21 mouse cellular contexts compared by ENCODE assay signal in the genomic region with DNA sequence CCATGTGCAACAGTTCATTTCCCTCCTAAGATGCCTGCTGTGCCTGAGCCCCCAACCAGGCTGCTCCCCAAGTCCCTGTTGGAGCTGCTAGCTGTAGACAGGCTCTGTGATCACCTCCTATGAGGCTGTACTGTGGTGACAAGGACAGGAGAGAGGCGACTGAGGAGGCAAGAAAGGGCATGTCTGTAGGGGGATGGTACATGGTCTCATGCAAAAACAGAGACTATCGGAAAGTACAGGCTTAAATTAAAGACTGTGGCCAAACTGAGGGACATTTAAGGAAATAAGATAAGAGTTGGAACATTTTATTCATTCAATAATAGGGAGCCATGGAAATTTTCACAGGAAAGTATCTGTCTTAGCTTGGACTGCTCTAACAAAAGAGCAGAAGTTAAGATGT. TPM values are rescaled to one million over a fixed set of nuclear protein-coding genes. Genes with fewer than 3 reads are reported as not detected.
DNase-seq lines count a peak whose midpoint lies in the region; ATAC-seq and TF ChIP-seq lines count a peak whose summit lies in the region.
"Had no signal": no experiment of that assay in that cellular context is flagged by ENCODE, and none has a peak within 500 bp of the region (broad histone marks: within the 10 kb centered on the region; RNA-seq: fewer than 3 reads in every experiment).

No protein-coding gene starts in this region.

- TF ChIP-seq EP300 in CH12.LX (IDR thresholded peaks at IDR 0.05; ENCODE audit: low read length), result peak; percentile 64

- no peaks in the 10 kb centered on the region for H3K79me2 ChIP-seq in CH12.LX (replicated peaks; ENCODE audit: control insufficient read depth, extremely low read depth, insufficient read depth, poor library complexity, severe bottlenecking)

- peak overlapping the region; percentile 90 for H3K4me2 ChIP-seq in CH12.LX (ENCODE audit: insufficient read depth, low read depth, poor library complexity, severe bottlenecking)
- H3K4me2 ChIP-seq in forebrain, embryonic 12.5 days, result no peak overlapping the region

- dilution Hi-C loops in CH12.LX (cut with MboI; ENCODE audit: extremely low pct_ligation_motif_present, extremely low pct_unique_long_range_greater_than_20kb, low sequenced_read_pairs), result no loop called here

- no peaks in the 10 kb centered on the region for H3K9me3 ChIP-seq in CH12.LX (replicated peaks; ENCODE audit: low read length)
- no peaks in the 10 kb centered on the region for H3K9me3 ChIP-seq in forebrain, embryonic 12.5 days
- H3K9me3 ChIP-seq: G1E had no signal

- no peak for ATAC-seq in forebrain, embryonic 12.5 days (ENCODE audit: low FRiP score)
- ATAC-seq: activated CD4-positive, CD25-positive, alpha-beta regulatory T cell, adult 4 months; CD4-positive, CD25-positive, alpha-beta regulatory T cell, adult 4 months; Patski had no signal

- TF ChIP-seq CTCF in CH12.LX (conservative IDR thresholded peaks at IDR 0.05 in 1 of 2, IDR thresholded peaks at IDR 0.05 in 1 of 2; ENCODE audit: low read depth in 2 of 2, low read length in 2 of 2), result no peak

- H3K36me3 ChIP-seq in CH12.LX (replicated peaks in 1 of 2; ENCODE audit: control insufficient read depth in 1 of 2, insufficient read depth in 1 of 2, low read length in 1 of 2), result no peaks in the 10 kb centered on the region
- H3K36me3 ChIP-seq in forebrain, embryonic 12.5 days (replicated peaks), result no peaks in the 10 kb centered on the region
- H3K36me3 ChIP-seq: G1E had no signal

- no peak for TF ChIP-seq RAD21 in CH12.LX (IDR thresholded peaks at IDR 0.05; ENCODE audit: low read depth, low read length)

- in situ Hi-C loops in CH12.LX (cut with MboI; ENCODE audit: low pct_ligation_motif_present, low pct_unique_long_range_greater_than_20kb, low sequenced_read_pairs), result no loop called here

- WGBS in forebrain, embryonic 12.5 days, result 74% methylated on average over 2 of the region's 2 CpGs

- H3K4me1 ChIP-seq in CH12.LX (ENCODE audit: control insufficient read depth in 1 of 2, insufficient read depth in 2 of 2), result peaks cover 36 to 42% of the 10 kb centered on the region in 2 experiments
- 0 out of 2 replicates have a peak, but pooled peaks cover 2% of the 10 kb centered on the region for H3K4me1 ChIP-seq in forebrain, embryonic 12.5 days

- no peak for TF ChIP-seq POLR2A in CH12.LX (IDR thresholded peaks at IDR 0.05; ENCODE audit: low read depth, low read length)

- H3K27ac ChIP-seq in CH12.LX (ENCODE audit: insufficient read depth, low read depth), result peak overlapping the region; percentile 80
- no peak overlapping the region for H3K27ac ChIP-seq in forebrain, embryonic 12.5 days

- peak; percentile 71 for DNase-seq in heart, adult 11 months
- DNase-seq in heart, adult 18-20 months, result no peak
- no peak for DNase-seq in CH12.LX (ENCODE audit: extremely low read depth)
- DNase-seq: adrenal gland, adult 2 months; adrenal gland, adult 8-10 months; adrenal gland, postnatal 10 days; adrenal gland, postnatal 14 days; adrenal gland, postnatal 25 days; adrenal gland, postnatal 36 days; B cell, adult 2 months; cerebellum, adult 11 months; cerebellum, adult 11-12 months; cerebellum, adult 18-20 months; cerebellum, adult 2 months had no signal

- peak overlapping the region; percentile 56 for H3K9ac ChIP-seq in CH12.LX (ENCODE audit: insufficient read depth, low read depth)
- no peak overlapping the region for H3K9ac ChIP-seq in forebrain, embryonic 12.5 days

- peak overlapping the region in 1 of 3 experiments; percentile 20 for H3K4me3 ChIP-seq in CH12.LX (replicated peaks in 1 of 3; ENCODE audit: low read depth in 2 of 3, low read length in 2 of 3, poor library complexity in 1 of 3)
- no peak overlapping the region for H3K4me3 ChIP-seq in forebrain, embryonic 12.5 days (replicated peaks)

- peaks cover 2% of the 10 kb centered on the region for H3K27me3 ChIP-seq in CH12.LX (replicated peaks)
- H3K27me3 ChIP-seq in forebrain, embryonic 12.5 days, result no peaks in the 10 kb centered on the region

TF ChIP-seq in CH12.LX, 34 proteins besides CTCF, POLR2A, EP300 and RAD21:
- TF ChIP-seq SIN3A (IDR thresholded peaks at IDR 0.05; ENCODE audit: low read length) (0 out of 2 replicates have a peak, but pooled peaks have one; percentile 11), RCOR1 (conservative IDR thresholded peaks at IDR 0.05; ENCODE audit: low read depth, low read length) (0 out of 2 replicates have a peak, but pooled peaks have one; percentile 26), TBP (conservative IDR thresholded peaks at IDR 0.05; ENCODE audit: low read depth, low read length) (no peak), CHD1 (IDR thresholded peaks at IDR 0.05; ENCODE audit: low read depth, low read length) (peak; percentile 98), USF2 (conservative IDR thresholded peaks at IDR 0.05; ENCODE audit: low read depth, low read length) (no peak), MEF2A (IDR thresholded peaks at IDR 0.05; ENCODE audit: borderline replicate concordance, low read depth, low read length) (peak; percentile 45), MAZ (IDR thresholded peaks at IDR 0.05; ENCODE audit: low read depth, low read length) (no peak), ELF1 (IDR thresholded peaks at IDR 0.05; ENCODE audit: low read depth, low read length) (no peak), SMC3 (IDR thresholded peaks at IDR 0.05; ENCODE audit: low read depth, low read length) (no peak), CHD2 (IDR thresholded peaks at IDR 0.05; ENCODE audit: low read length) (peak; percentile 77; the same call in 1 of the 2 replicates), TCF12 (IDR thresholded peaks at IDR 0.05; ENCODE audit: low read depth, low read length) (peak; percentile 59), POLR2AphosphoS2 (IDR thresholded peaks at IDR 0.05; ENCODE audit: low read depth, low read length) (no peak), ZC3H11A (IDR thresholded peaks at IDR 0.05; ENCODE audit: low read depth, low read length) (no peak), MXI1 (IDR thresholded peaks at IDR 0.05; ENCODE audit: low read depth, low read length) (no peak), MAFK (IDR thresholded peaks at IDR 0.05; ENCODE audit: insufficient replicate concordance, low read length) (no peak), GABPA (IDR thresholded peaks at IDR 0.05; ENCODE audit: insufficient replicate concordance, low read depth, low read length) (no peak), NRF1 (IDR thresholded peaks at IDR 0.05; ENCODE audit: low read depth, low read length) (no peak), ETS1 (conservative IDR thresholded peaks at IDR 0.05; ENCODE audit: low read depth, low read length) (no peak; the same call in 1 of the 2 replicates), JUND (conservative IDR thresholded peaks at IDR 0.05; ENCODE audit: low read depth, low read length) (no peak), KAT2A (IDR thresholded peaks at IDR 0.05; ENCODE audit: insufficient replicate concordance, low read length) (no peak), MAX (IDR thresholded peaks at IDR 0.05; ENCODE audit: low read length) (no peak), JUN (IDR thresholded peaks at IDR 0.05; ENCODE audit: insufficient read depth, low read depth, low read length) (no peak), IRF4 (IDR thresholded peaks at IDR 0.05; ENCODE audit: low read depth, low read length) (peak; percentile 60), E2F4 (IDR thresholded peaks at IDR 0.05; ENCODE audit: insufficient replicate concordance, low read depth, low read length) (no peak), BHLHE40 (IDR thresholded peaks at IDR 0.05; ENCODE audit: low read depth, low read length) (0 out of 2 replicates have a peak, but pooled peaks have one; percentile 25), PAX5 (IDR thresholded peaks at IDR 0.05; ENCODE audit: low read length) (no peak), MYC (IDR thresholded peaks at IDR 0.05; ENCODE audit: low read depth, low read length) (0 out of 2 replicates have a peak, but pooled peaks have one; percentile 17), NELFE (IDR thresholded peaks at IDR 0.05; ENCODE audit: low read depth, low read length) (no peak)

RNA-seq across cellular contexts. Expression of a gene that starts 29.1 kb away (rescaled TPM):
- total RNA-seq in heart, adult 18-20 months (2021), result under 1 TPM in 1 of 2 experiments, not detected in 1; 0.10 TPM
- 0.04 TPM in 1 of 2 replicates, not detected in the other for total RNA-seq in CH12.LX (2012; rRNA removed)
- 0.04 TPM in 1 of 2 replicates, not detected in the other for total RNA-seq in CH12.LX (2014; rRNA removed)
- polyA plus RNA-seq in CH12.LX (2012; ENCODE audit: insufficient read length, low read depth), result 0.07 TPM in 1 of 2 replicates, not detected in the other
- polyA plus RNA-seq in forebrain, embryonic 12.5 days (2016; fragmentation: Nextera tagmentation; extraction: Ambion mirVana), result 0.57 and 0.91 TPM in 2 replicates
- total RNA-seq: ES-E14, MEL had no signal
- polyA plus RNA-seq: activated CD4-positive, CD25-positive, alpha-beta regulatory T cell, adult 4 months; CD4-positive, CD25-positive, alpha-beta regulatory T cell, adult 4 months; G1E had no signal
